Mouse (Mus musculus): ENCODE results near the gene Ttc7b.
A peak's percentile ranks its signal among the peaks of the same experiment; 100 is the strongest.

Ttc7b gene

GRCm38 (mm10) chr12:100445686-100446085 lies 74.9 kb downstream of the Ttc7b start:
- no peak for DNase-seq

- no peak for DNase-seq
These were observed 75.4 kb downstream of the Ttc7b start for GRCm38 (mm10) chr12:100445271-100445670.

- DNase-seq, result no peak
These were observed 75.9 kb downstream of the Ttc7b start for GRCm38 (mm10) chr12:100444671-100445165.

- no peak for DNase-seq
These were observed 77.2 kb downstream of the Ttc7b start for GRCm38 (mm10) chr12:100443452-100443851.

DNA sequence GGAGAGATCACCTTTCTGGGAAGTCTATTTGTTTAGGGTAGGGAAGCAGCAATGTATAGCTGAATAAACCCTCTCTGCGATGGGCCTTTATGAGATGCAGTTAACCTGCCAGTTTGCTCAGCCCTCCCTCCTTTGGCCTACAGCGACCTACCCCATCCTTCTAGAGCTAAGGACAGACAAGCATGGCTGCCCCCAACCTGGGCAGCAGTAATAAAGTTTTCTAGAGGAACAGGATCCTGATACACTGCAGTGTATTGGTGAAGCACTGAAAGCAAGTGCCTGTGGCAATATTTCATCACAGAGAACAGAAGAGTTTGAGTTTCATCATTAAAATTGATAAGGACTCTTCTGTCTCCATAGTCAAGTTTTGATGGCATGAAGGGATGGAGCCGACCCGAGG lies 79.0 kb downstream of the Ttc7b start:
- no peak for DNase-seq

DNA sequence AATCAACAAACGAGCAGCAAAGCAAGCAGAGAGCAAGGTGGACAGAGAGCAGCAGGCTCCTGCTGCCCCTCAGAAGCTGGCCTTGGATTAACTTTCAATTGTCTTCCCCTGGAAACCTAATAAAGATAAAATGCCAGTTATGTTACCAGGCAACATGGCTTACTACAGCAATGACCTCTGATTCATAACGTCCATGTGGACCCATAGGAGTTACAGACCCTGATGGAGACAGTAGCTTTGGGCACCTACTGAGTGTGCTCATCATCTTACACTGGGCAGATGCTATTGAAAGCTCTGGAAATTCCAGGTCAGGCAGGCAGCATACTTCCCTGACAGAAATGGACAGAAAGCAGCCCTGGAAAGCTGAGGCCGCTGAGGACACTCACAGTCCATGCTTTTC lies 80.7 kb downstream of the Ttc7b start:
- no peak for DNase-seq

DNA sequence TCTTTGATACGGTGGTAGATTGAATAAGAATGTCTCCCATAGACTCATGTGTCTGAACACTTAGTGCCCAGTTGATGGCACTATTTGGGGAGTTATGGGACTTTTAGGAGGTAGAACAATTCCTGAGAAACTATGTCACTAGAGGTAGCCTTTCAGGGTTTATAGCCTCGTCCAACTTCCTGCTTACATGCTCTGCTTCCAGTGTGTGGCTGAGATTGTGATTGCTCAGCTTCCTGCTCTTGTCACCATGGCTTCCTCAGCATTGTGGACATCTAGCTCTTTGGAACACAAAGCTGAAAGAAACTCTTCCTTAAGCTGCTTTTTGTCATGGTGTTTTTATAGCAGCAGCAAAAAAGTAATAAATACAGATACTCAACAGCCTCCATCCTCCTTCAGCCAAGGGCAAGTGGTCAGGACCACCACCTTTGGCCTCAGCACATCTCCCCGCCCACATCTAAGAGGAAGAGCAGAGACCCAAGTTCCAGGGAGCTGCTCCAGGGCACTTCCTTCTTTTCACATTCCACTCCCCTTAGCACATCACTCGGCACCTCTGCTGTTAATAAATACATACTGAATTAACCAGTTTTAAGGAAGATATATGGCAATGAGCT lies 81.4 kb downstream of the Ttc7b start:
- no peak for DNase-seq

GRCm38 (mm10) chr12:100438509-100438908 lies 82.1 kb downstream of the Ttc7b start:
- no peak for DNase-seq

- no peak for DNase-seq
These were observed 82.8 kb downstream of the Ttc7b start for GRCm38 (mm10) chr12:100437862-100438261.

- DNase-seq, result no peak
These were observed 84.9 kb downstream of the Ttc7b start for GRCm38 (mm10) chr12:100435763-100436162.

GRCm38 (mm10) chr12:100431830-100432229 lies 88.8 kb downstream of the Ttc7b start:
- no peak for DNase-seq

DNA sequence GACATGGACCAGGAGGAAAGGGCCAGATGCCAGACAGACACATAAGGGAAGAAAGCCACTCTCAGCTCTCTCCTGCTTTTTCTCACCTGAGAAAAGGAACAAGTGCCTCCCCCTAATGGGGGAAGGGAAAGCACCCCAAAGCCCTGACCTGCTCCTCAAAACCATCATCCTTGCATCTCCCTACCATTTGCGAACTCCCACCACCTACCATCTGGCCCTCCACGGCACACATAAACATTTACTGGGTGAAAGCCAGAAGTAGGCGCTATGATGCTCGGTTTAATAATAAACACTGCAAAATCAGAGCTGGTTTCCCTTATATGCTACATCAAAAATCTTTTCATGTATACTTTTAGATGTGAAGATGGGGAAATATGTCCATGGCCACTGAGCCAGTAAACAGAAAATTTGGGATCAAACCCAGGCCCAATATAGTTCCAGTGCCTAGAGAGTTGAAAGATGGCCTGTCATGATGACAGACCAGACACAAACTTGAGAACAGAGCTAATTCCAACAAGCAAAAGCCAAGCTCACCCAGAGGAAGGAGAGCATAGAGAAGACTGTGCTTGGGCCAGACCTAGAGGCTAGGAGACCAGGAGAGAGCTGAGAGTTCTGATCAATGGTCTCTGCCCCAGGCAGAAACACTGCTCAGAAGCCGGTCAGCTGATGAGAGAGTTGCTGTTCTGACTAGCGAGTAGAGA lies 91.1 kb downstream of the Ttc7b start:
- DNase-seq, result peak in 1 of 2 experiments; percentile 35

DNA sequence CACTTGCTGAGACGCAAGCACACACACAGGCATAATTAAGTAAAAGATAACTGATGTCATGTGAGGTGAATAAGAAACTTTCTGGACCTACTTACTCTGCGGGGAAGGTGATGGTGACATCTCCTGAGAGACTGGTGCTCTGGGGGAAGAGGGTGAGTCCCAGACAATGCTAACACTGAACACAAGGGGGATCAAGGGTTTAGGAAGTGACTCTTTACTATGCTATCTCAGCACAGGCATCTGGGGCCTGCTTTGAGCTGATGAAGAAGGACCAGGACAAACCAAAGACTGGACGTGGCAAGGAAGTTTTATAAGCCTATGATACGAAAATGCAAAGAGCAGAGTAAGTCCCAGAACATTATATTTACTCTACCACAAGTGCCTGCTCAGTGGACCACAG lies 92.4 kb downstream of the Ttc7b start:
- no peak for DNase-seq

GRCm38 (mm10) chr12:100426212-100426611 lies 94.4 kb downstream of the Ttc7b start:
- DNase-seq, result no peak

GRCm38 (mm10) chr12:100425028-100425427 lies 95.6 kb downstream of the Ttc7b start:
- no peak for DNase-seq

DNA sequence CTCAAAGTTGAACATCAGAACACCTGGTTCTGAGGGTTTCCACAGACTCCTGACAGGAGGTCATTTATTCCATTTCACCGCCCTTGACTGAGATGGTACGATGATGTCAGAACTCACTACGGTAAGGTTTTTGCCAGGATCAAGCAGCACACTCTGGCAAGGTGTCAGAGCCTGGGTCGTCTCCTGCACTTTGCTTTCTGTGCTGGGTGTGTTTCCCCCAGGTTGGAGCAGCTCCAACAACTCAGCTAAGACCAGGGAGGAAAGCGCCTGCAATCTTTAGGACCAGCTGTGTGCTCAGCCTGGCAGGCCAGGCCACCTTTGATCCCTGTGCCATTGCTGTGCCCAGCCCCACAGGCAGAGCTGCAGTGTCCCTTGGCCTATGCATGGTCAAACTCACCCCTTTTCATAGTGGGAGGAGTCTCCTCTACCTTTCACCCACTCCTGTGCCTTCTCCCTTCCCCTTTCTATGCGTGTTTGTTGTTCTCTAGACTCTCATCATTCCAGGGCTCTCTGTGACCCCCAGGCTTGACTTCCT lies 98.3 kb downstream of the Ttc7b start:
- peak in 1 of 2 experiments; percentile 28 for DNase-seq

DNA sequence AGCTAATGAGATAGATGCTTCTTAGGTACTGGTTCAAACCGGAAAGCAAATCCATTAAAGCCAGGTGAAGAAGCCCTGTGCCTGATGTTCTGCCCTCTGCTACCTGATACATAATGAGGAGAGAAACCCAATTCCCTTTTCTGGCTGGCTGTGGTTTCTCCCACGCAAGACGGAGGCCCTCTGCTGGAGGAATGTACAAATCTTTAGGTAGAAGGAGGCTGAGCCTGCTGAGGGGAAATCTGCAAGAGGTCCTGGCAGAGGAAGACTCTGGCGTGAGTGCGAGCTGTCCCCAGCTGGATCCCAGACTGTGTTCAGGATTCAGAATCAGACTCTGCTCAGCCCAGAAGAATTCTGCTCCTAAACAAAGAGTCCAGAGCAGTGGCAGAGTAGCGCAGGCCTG lies 99.1 kb downstream of the Ttc7b start:
- DNase-seq, result peak; percentile 78 to 85

DNA sequence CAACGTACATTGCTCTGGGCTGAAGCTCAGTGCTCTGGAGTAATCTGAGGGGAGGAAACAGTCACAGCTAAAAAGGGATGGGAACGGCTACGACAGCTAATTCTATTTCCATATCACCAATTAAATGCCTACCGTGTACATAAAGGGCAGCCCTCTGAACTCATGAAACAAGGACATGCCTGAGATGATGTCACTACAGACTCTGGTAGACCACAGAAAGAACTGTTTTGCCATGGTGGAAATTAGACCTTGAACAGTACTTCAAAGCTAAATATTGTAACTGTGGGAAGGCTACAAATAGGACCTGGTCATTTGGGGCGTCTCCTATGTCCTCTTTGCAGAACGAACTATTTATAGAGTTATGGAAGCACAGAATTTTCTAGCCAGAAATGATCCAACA lies 99.7 kb downstream of the Ttc7b start:
- DNase-seq, result no peak

GRCm38 (mm10) chr12:100419946-100420874 lies 100.4 kb downstream of the Ttc7b start:
- DNase-seq, result peak; percentile 56 to 57

DNA sequence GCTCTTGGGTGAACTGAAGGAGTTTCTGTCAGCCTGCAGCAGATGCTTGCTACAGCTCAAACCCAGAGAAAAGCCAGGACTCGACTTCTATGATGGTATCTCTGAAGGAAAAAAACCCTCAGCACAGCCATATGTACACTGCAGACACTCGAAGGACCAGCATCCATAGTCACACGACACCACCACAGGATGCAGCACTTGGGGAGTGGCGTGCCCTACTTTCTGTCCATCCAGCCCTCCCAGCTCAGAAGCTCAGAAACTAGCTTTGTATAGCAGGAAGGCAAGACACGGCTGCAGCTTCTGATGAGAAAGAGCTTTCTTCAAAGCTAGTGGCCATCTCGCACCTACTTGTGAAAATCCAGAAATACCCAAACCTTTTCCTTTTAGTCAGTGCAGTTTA lies 104.8 kb downstream of the Ttc7b start:
- DNase-seq, result peak in 1 of 2 experiments; percentile 35

DNA sequence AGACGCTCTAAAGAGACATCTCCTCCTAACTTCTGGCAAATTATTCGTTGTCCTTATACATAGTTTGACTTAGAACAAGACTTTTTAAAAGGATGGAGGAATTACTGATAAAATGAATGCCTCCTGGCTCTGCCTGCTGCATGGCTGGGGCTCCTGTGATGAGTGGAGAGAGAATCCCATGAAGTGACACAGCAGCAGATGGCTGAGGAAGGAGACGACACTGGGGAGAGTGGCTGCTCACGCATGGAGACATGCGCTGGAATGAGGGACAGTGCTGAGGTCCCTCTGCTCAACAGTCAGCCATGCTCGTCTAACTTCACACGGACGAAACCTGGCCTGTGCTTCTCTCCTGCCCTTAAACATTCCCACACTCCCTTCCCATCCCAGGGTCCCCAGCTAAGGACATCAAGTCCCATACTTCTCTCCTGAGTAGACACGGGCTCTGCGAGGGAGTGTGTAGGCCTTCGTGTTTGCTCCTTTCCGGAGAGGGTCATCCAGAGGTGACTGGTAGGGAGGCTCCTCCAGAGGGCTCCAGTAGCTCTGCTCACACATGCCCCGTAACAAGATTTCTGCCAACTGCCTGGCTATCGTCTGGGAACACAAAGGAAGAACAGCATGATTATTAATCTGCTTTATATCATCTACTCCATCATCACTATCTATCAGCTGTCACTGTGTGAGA lies 105.8 kb downstream of the Ttc7b start:
- DNase-seq, result no peak

DNA sequence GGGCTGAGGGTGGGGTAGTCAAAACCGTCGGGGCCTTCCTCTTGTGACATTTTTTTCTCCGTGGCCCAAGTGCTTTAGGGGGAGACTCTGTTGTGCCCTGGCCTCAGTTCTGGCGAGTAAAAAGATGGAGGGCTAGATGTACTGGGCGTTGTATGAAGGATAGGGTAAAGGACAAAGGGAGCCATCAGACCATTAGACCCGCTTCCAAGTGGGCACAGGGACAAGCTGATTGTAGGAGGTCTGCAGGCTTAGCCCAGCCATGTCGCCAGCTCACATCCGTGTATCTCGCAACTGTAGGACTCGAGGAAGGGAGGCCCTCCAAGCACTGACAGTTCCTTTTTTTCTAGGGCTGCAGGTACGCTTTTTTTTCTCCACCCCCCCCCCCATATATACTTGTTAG lies 111.9 kb downstream of the Ttc7b start:
- no peak for DNase-seq

DNA sequence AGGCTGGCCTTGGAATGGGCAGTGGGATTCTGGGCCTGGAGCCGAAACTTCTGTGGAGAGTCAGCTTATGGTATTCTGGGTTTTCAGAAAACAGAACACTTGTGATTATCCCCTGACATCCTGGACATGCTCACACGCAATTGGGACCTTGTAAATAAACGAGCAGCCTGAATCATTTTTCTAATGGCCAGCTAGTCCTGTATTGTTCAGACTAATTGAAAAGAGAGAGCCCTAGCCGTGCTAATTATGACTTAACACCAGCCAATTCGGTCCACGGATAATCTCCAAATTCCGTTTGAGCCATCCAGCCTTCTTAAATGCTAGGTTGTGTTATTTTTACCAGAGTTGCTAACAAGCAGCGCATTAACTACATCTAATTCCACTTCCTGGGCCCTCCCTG lies 112.5 kb downstream of the Ttc7b start:
- no peak for DNase-seq
